In genomic region chr2:164769258-164770037, GRCm38 (mm10) we compare ENCODE assay signal across 8 mouse cellular contexts. TPM values are rescaled to one million over a fixed set of nuclear protein-coding genes. Genes with fewer than 3 reads are reported as not detected.
DNase-seq lines count a peak whose midpoint lies in the region; ATAC-seq and TF ChIP-seq lines count a peak whose summit lies in the region.

Ube2c (plus strand) TSS chr2:164769898.

- peaks cover 31% of the 10 kb centered on the region for H3K79me2 ChIP-seq in C2C12 (ENCODE audit: control insufficient read depth, insufficient read depth)
- no peaks in the 10 kb centered on the region for H3K79me2 ChIP-seq in liver, adult 2 months (ENCODE audit: control insufficient read depth, insufficient read depth, low read length)
- H3K79me2 ChIP-seq in myocyte (ENCODE audit: control insufficient read depth, insufficient read depth): peaks cover 13% of the 10 kb centered on the region

- peak within 1 kb of the TSS; percentile 78 for H3K4me2 ChIP-seq in heart, embryonic 11.5 days
- H3K4me2 ChIP-seq in kidney, embryonic 16.5 days (replicated peaks; ENCODE audit: low read depth, low read length): peak within 1 kb of the TSS; percentile 75
- H3K4me2 ChIP-seq in myocyte (ENCODE audit: low read depth): peak within 1 kb of the TSS; percentile 79

- TF ChIP-seq POLR2A in brain, embryonic 14.5 days (IDR thresholded peaks at IDR 0.05; ENCODE audit: borderline replicate concordance, extremely low read depth, insufficient read depth, insufficient read length, poor library complexity, severe bottlenecking): no peak
- TF ChIP-seq POLR2A in liver, adult 2 months (IDR thresholded peaks at IDR 0.05; ENCODE audit: extremely low read depth, insufficient read depth, low read length): no peak
- peak; percentile 59 for TF ChIP-seq POLR2A in myocyte (IDR thresholded peaks at IDR 0.05; ENCODE audit: insufficient read length, low read depth)

- under 1% methylated on average over 52 of the region's 53 CpGs for WGBS in heart, embryonic 11.5 days (ENCODE audit: insufficient replicate concordance)
- under 1% methylated on average over 53 of the region's 53 CpGs for WGBS in kidney, embryonic 16.5 days
- WGBS in liver, adult 2 months: 2% methylated on average over 53 of the region's 53 CpGs

- H3K27me3 ChIP-seq in C2C12 (ENCODE audit: control insufficient read depth, insufficient read depth, insufficient read length) (no peaks in the 10 kb centered on the region), myocyte (ENCODE audit: control insufficient read depth, insufficient read depth, insufficient read length) (no peaks in the 10 kb centered on the region)
- H3K27me3 ChIP-seq in erythroblast, embryonic 14.5 days (ENCODE audit: control insufficient read depth): no peaks in the 10 kb centered on the region
- no peaks in the 10 kb centered on the region for H3K27me3 ChIP-seq in heart, embryonic 11.5 days (ENCODE audit: control insufficient read depth, insufficient read depth, low read length)
- H3K27me3 ChIP-seq in kidney, embryonic 16.5 days (ENCODE audit: insufficient read depth, low read length): no peaks in the 10 kb centered on the region
- no peaks in the 10 kb centered on the region for H3K27me3 ChIP-seq in liver, adult 2 months (ENCODE audit: control insufficient read depth, insufficient read depth, low read length)
- no peaks in the 10 kb centered on the region for H3K27me3 ChIP-seq in splenic B cell, adult 2 months (ENCODE audit: control insufficient read depth, insufficient read depth, low read length, poor library complexity, severe bottlenecking)

- H3K36me3 ChIP-seq in C2C12 (ENCODE audit: control insufficient read depth, insufficient read depth) (peaks cover 64% of the 10 kb centered on the region), myocyte (ENCODE audit: control insufficient read depth, insufficient read depth) (peaks cover 18% of the 10 kb centered on the region)
- H3K36me3 ChIP-seq in erythroblast, embryonic 14.5 days (ENCODE audit: control insufficient read depth): peaks cover 89% of the 10 kb centered on the region
- H3K36me3 ChIP-seq in heart, embryonic 11.5 days (ENCODE audit: control insufficient read depth, insufficient read depth, low read length): peaks cover 29% of the 10 kb centered on the region
- peaks cover 46% of the 10 kb centered on the region for H3K36me3 ChIP-seq in kidney, embryonic 16.5 days (ENCODE audit: insufficient read depth, low read length)
- peaks cover 3% of the 10 kb centered on the region; the same call in 1 of the 2 replicates for H3K36me3 ChIP-seq in liver, adult 2 months (ENCODE audit: control insufficient read depth, insufficient read depth, low read length)
- H3K36me3 ChIP-seq in splenic B cell, adult 2 months (ENCODE audit: control insufficient read depth, insufficient read depth, low read length, poor library complexity, severe bottlenecking): peaks cover 6% of the 10 kb centered on the region; the same call in 1 of the 2 replicates

- peak within 1 kb of the TSS; percentile 86 for H3K9ac ChIP-seq in heart, embryonic 11.5 days (ENCODE audit: low read depth, low read length)
- H3K9ac ChIP-seq in kidney, embryonic 16.5 days (replicated peaks; ENCODE audit: low read length): peak within 1 kb of the TSS; percentile 87
- peak within 1 kb of the TSS; percentile 53 for H3K9ac ChIP-seq in liver, adult 2 months (ENCODE audit: low read depth, low read length)

- H3K79me3 ChIP-seq in C2C12 (ENCODE audit: low read depth): peaks cover 20% of the 10 kb centered on the region

- ATAC-seq in heart, embryonic 11.5 days (replicated peaks; ENCODE audit: insufficient number of reproducible peaks, low FRiP score, low TSS enrichment): peak; percentile 99
- ATAC-seq in kidney, embryonic 16.5 days (ENCODE audit: low FRiP score, low TSS enrichment): peak; percentile 99

- H3K9me3 ChIP-seq in erythroblast, embryonic 14.5 days (ENCODE audit: control insufficient read depth, low read length): no peaks in the 10 kb centered on the region
- no peaks in the 10 kb centered on the region for H3K9me3 ChIP-seq in heart, embryonic 11.5 days (replicated peaks; ENCODE audit: control insufficient read depth, low read length)
- H3K9me3 ChIP-seq in kidney, embryonic 16.5 days (ENCODE audit: low read length): no peaks in the 10 kb centered on the region

- peak; percentile 6 for TF ChIP-seq CTCF in C2C12 (IDR thresholded peaks at IDR 0.05; ENCODE audit: control insufficient read depth, insufficient read depth, insufficient read length)
- TF ChIP-seq CTCF in brain, embryonic 14.5 days (IDR thresholded peaks at IDR 0.05; ENCODE audit: borderline replicate concordance, extremely low read depth, insufficient read depth, insufficient read length): peak; percentile 30; the same call in 1 of the 2 replicates
- peak; percentile 26; the same call in 1 of the 2 replicates for TF ChIP-seq CTCF in liver, adult 2 months (IDR thresholded peaks at IDR 0.05; ENCODE audit: low read depth, low read length)

- H3ac ChIP-seq in C2C12 (ENCODE audit: control insufficient read depth, insufficient read length, low read depth): peak within 1 kb of the TSS; percentile 98
- H3ac ChIP-seq in myocyte (ENCODE audit: control insufficient read depth, insufficient read length): peak within 1 kb of the TSS; percentile 1

- H3K4me3 ChIP-seq in C2C12 (ENCODE audit: insufficient read depth, poor library complexity, severe bottlenecking): peak within 1 kb of the TSS; percentile 99
- peak within 1 kb of the TSS; percentile 74 for H3K4me3 ChIP-seq in erythroblast, embryonic 14.5 days (replicated peaks)
- H3K4me3 ChIP-seq in heart, embryonic 11.5 days (ENCODE audit: low read depth, low read length): peak within 1 kb of the TSS; percentile 75
- peak within 1 kb of the TSS; percentile 86 for H3K4me3 ChIP-seq in kidney, embryonic 16.5 days (ENCODE audit: low read length)
- peak within 1 kb of the TSS; percentile 63 for H3K4me3 ChIP-seq in liver, adult 2 months (ENCODE audit: insufficient read depth, low read depth, low read length)
- peak within 1 kb of the TSS; percentile 80 for H3K4me3 ChIP-seq in myocyte

- peak within 1 kb of the TSS; percentile 77 for H3K27ac ChIP-seq in heart, embryonic 11.5 days (ENCODE audit: low read depth, low read length)
- peak within 1 kb of the TSS; percentile 71 for H3K27ac ChIP-seq in kidney, embryonic 16.5 days (ENCODE audit: low read length)
- no peak within 1 kb of the TSS; the same call in 1 of the 2 replicates for H3K27ac ChIP-seq in liver, adult 2 months (replicated peaks; ENCODE audit: insufficient read depth, low read depth, low read length)

- H3K4me1 ChIP-seq in erythroblast, embryonic 14.5 days (ENCODE audit: control insufficient read depth): peaks cover 67% of the 10 kb centered on the region
- peaks cover 20% of the 10 kb centered on the region for H3K4me1 ChIP-seq in heart, embryonic 11.5 days (ENCODE audit: control insufficient read depth, insufficient read depth, low read length)
- H3K4me1 ChIP-seq in kidney, embryonic 16.5 days (ENCODE audit: insufficient read depth, low read length): peaks cover 25% of the 10 kb centered on the region
- no peaks in the 10 kb centered on the region for H3K4me1 ChIP-seq in liver, adult 2 months (ENCODE audit: control insufficient read depth, insufficient read depth, low read length)

- peak; percentile 100 for DNase-seq in brain, embryonic 14.5 days (ENCODE audit: low read depth)
- peak; percentile 93 for DNase-seq in liver, adult 2 months (ENCODE audit: extremely low read depth, low read depth, low spot score)
- DNase-seq in splenic B cell, adult 2 months (ENCODE audit: low read depth, low spot score): peak; percentile 98

TF ChIP-seq in C2C12, 6 proteins besides CTCF, POLR2A, EP300 and RAD21:
- TF ChIP-seq CEBPB (IDR thresholded peaks at IDR 0.05; ENCODE audit: low read depth) (no peak), MAX (IDR thresholded peaks at IDR 0.05) (peak; percentile 77)

TF ChIP-seq in myocyte, 11 proteins besides CTCF, POLR2A, EP300 and RAD21:
- TF ChIP-seq MYOG (IDR thresholded peaks at IDR 0.05; ENCODE audit: control insufficient read depth in 1 of 3, insufficient read depth in 1 of 3, insufficient read length in 2 of 3, low read depth in 2 of 3) (peak in 1 of 3 experiments; percentile 48), E2F4 (IDR thresholded peaks at IDR 0.05; ENCODE audit: insufficient read depth) (peak; percentile 97), SRF (IDR thresholded peaks at IDR 0.05; ENCODE audit: control insufficient read depth, insufficient read length, low read depth) (peak; percentile 35), MYOD1 (IDR thresholded peaks at IDR 0.05; ENCODE audit: control insufficient read depth in 1 of 3, insufficient read length in 2 of 3, low read depth in 2 of 3) (peak in 1 of 3 experiments; percentile 17), REST (IDR thresholded peaks at IDR 0.05; ENCODE audit: insufficient read depth, insufficient read length) (no peak), TCF12 (IDR thresholded peaks at IDR 0.05; ENCODE audit: insufficient read depth, poor library complexity, severe bottlenecking) (no peak), POLR2AphosphoS2 (IDR thresholded peaks at IDR 0.05; ENCODE audit: insufficient read length, low read depth) (peak; percentile 92), USF1 (IDR thresholded peaks at IDR 0.05; ENCODE audit: low read depth) (no peak)

RNA-seq across cellular contexts. Expression of gene Ube2c, which starts in this region (rescaled TPM):
- 279 TPM for polyA plus RNA-seq in C2C12 (2012; fragmentation: generic; extraction: Trizol)
- 94.0 and 201 TPM in 2 replicates for polyA plus RNA-seq in brain, embryonic 14.5 days (2012; rRNA removed)
- polyA plus RNA-seq in erythroblast, embryonic 14.5 days (2012): 158 and 179 TPM in 2 replicates
- polyA plus RNA-seq in heart, embryonic 11.5 days (2014; fragmentation: Nextera tagmentation; extraction: Ambion mirVana): 449 and 506 TPM in 2 replicates
- 449 and 509 TPM in 2 replicates for polyA plus RNA-seq in kidney, embryonic 16.5 days (2015; fragmentation: Nextera tagmentation; extraction: Ambion mirVana)
- 0.18 and 1.9 TPM in 2 replicates for total RNA-seq in liver, adult 2 months (2014; rRNA removed)
- 1.2 and 1.5 TPM in 2 replicates for polyA plus RNA-seq in liver, adult 2 months (2012; rRNA removed)
- polyA plus RNA-seq in myocyte (2012; fragmentation: generic; extraction: Trizol): 103 TPM

Comparison
In these comparisons a context has a peak if more than half of its experiments do, and no peak if none do; other contexts are left out.
1. RNA of gene Ube2c (polyA plus RNA-seq): 449 to 506 TPM in heart, embryonic 11.5 days, 449 to 509 TPM in kidney, embryonic 16.5 days, 279 TPM in C2C12 (single experiment), 158 to 179 TPM in erythroblast, embryonic 14.5 days, 103 TPM in myocyte (single experiment) and 94.0 to 201 TPM in brain, embryonic 14.5 days; 1.2 to 1.5 TPM in liver, adult 2 months; every median in the first group is over 10 times any median in the second.
2. Peak in every context shown above with its lines, with median percentiles within 50 percentile points of each other: H3K4me3 ChIP-seq, CTCF ChIP-seq, DNase-seq, H3K4me2 ChIP-seq and H3K9ac ChIP-seq.